Mouse (Mus musculus) cerebellum, postnatal 14 days (tissue): ENCODE measurements at regions not wholly inside any gene's neighbourhood (a gene's known extent, or its start where the extent isn't known, plus 50 kb on each side); places are given as distances from the start of the nearest gene placed in this dataset.
A peak's percentile ranks its signal among the peaks of the same experiment; 100 is the strongest.

ENCODE experiments used
- DNase-seq, 2 experiments: peaks; one replicate each; pipeline ENCODE4 v3.0.0; 2021; ENCODE audit warnings: mixed read lengths in 2 of 2

DNA sequence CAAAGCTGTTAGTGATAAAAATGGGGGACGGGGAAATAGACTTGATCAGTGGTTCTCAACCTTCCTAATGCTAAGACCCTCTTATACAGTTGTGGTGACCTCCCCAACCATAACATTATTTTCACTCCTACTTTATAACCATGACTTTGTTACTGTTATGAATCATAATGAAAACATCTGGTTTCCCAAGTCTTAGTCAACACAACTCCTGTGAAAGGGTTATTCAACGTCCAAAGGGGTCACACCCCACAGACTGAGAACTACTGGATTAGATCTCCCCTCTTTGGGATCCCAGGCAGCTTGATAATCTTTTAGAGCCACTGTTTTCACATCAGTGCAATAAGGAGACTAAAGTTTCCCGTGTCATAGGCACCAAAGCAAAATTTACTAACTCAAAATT lies 141.1 kb upstream of the Fndc3a start:
- no peak for DNase-seq

DNA sequence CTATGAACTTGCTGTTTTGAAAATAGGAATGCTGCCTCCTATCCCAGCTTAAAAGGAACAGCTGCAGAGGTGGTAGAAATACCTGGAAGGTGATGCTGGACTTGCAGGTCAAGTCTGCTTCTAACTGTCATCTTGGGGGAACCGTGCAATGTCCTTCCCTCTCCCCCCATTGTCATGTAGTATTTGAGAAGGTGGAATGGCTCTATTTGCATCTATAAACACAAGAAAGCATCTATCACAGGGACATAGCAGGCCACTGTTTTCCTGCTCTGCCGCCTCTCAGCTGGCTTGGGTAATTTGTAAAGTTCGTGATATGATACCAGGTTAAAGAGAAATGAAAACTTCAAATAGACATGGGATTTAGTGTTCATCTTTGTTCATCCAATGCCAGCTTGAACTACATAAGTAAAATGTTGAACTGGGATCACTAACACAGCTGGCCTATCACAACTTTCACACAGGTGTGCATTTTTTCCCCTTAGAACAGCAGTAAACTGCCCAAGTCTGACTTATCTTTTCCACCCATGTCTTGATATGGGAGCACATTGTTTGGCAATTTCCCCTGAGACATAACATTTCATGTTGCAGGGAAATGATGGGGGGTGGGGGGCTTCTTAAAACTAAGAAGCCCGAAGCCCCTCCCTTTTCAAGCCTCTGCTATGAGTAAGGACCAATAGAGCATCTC lies 138.6 kb upstream of the Fndc3a start:
- no peak for DNase-seq

DNA sequence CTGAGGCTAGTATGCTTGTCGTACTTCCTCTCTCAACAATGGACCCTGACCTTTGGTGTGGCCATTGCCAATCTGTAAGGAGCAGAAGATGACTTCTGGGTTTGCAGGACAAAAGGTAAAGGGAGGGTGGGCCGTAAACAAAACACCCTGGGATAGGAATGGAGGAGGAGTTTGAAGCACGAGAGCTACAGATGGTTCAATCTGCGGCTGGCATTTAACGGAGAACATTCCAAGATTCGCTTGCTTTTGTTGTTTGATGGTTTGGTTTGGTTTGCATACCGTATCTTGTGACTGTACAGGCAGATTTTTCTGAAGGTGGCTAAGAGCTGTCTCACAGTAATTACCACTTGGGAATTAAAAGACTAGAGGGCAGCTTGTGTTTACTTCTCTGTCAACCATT lies 137.7 kb upstream of the Fndc3a start:
- no peak for DNase-seq

DNA sequence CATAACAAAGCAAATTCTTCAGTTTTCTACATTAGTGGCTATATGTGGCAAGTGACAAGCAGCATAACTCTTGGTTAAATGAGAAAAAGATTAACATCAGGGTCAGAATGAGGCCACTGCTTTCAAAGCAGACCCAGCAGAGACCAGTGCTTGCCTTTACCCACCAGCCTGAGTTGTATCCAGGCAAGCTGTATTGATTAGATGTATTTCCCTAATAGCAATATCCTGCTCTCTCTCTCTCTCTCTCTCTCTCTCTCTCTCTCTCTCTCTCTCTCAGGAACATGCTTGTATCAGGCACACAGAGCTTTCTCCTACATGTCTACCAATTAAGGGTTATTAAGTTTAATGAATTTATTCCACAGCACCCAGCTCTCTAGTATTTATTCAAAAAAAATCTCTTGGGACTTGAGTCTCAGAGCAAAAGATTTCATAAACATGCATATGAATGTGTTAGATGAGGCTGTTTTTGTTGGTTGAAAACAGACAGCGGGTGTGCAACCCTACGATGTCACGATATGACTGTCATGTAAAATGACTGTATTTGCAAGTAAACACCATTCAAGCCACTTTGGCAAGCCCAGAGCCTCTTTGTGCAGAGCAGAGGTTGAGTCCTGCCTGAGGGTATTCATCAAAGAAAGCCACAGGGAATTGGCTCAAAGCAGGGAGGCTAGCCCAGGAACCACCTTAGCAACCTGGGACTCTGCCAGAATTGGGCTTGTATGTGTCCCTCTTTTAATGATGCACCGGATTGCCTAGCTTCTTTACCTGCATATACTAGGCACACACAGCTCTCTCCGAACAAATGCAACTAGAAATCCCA lies 136.0 kb upstream of the Fndc3a start:
- DNase-seq: peak in 1 of 2 experiments; percentile 6

DNA sequence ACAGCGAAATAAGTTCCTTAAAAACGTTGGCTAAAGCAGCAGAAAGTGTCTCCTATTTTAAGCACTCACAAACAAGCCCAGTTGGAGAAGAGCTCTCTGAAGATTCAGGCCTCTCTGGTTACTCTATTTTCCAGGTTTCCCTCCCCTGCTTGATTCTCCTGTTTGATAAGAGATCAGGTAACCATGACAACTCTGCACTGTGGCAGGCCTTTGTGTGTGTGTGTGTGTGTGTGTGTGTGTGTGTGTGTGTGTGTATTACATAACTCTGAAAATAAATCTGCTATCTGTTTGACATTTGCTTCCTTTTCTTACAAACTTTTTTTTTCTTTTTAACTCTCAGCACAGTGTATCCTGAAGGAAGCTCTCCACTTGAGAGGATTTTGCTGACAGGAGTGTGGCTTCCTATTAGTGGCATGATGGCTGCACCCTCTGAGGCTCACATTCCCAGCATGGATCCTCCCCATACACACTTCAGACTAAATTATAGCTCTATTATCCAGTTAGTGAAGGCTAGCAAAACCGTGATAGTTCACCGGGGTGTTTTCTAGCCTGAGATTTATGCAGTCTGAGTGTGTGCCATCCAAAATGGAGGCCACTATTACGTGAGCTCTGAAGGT lies 135.1 kb upstream of the Fndc3a start:
- no peak for DNase-seq

DNA sequence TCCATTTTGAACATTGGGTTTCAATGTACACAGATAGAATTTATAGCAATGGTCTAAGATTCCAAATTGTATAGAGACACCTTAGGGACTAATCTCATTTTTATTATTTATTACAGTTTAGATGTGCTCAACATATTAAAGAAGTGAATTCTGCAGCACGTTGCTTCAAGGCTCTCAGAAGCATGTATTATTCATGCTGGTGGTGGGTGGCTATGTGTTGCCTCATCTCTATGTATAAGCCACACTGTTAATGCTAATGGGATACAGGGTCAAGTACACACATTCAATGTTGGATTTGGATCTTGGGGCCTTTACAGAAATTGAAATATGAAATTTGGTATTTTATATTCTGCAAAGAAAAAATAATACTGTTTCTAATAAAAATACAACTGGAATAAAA lies 131.9 kb upstream of the Fndc3a start:
- no peak for DNase-seq

DNA sequence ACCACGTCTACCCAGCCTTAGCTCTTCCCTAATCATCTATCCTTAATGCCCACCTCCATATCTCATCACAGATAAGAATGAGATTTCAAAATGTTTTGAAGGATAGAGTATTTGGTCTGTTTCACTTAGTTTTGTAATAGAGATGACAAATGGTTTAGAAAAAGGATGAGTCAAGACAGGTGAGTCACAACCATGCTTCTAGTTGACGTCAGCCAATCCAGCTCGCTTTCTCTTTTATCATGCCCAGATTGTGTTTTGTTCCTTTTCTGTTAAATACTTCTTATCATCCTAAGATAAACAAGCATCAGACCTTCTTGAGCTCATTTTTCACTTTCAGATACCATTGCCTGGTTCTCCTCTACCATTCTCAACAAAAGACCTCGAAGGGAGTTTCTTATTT lies 125.4 kb upstream of the Fndc3a start:
- no peak for DNase-seq

DNA sequence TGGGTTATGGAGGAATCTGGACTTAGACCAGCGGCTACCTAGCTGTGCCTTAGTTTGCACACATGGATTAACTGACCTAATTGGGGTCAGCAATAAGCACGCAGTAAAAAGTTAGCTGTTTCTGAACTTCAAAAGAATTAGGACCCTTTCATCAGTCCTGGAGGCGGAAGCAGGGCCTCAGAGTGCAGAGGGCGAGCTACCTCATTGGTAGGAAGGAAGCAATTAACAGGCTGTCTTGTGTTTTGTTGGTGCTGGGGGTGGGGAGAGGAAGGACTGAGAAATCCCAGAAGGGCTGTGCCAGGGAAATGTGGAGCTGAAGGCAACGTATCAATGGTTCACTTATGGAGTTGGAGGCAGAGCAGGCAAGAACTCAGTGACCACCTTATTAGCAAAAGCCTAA lies 119.5 kb upstream of the Fndc3a start:
- no peak for DNase-seq

DNA sequence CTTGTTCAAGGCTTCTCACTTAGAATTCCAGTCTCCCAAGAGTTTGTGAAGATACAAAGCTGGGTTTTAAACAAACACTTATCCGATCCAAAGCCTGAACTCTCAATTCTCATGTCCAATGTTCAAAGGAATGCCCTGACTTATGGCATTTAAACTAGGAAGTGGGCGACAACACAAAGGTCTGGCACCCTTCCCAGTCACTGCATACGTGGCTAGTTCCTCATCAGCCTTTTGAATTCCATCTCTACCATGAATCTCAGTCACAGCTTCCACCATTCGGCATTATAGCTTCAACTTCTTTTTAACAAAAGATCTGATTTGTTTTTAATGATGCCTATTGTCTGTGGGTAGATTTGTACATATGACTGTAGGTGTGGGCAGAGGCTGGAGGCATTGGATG lies 115.7 kb upstream of the Fndc3a start:
- DNase-seq: peak in 1 of 2 experiments; percentile 2

DNA sequence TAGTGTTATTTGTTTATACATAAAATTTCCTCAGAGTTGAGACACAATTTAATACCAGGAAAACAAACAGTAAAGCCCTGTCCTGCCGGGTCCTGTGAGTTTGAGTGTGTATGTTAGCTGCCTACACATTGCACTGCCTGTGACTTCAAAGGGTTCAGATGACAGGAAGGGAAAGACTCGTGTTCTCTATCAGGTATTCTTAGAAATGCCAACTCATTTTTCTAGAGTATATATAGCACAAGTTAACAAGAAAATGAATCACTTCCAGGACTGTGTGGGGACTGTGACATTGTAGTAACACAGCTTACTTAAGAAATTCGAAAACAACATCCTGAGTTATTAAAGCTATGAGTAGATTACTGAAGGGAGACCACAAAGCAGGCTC lies 112.4 kb upstream of the Fndc3a start:
- no peak for DNase-seq

DNA sequence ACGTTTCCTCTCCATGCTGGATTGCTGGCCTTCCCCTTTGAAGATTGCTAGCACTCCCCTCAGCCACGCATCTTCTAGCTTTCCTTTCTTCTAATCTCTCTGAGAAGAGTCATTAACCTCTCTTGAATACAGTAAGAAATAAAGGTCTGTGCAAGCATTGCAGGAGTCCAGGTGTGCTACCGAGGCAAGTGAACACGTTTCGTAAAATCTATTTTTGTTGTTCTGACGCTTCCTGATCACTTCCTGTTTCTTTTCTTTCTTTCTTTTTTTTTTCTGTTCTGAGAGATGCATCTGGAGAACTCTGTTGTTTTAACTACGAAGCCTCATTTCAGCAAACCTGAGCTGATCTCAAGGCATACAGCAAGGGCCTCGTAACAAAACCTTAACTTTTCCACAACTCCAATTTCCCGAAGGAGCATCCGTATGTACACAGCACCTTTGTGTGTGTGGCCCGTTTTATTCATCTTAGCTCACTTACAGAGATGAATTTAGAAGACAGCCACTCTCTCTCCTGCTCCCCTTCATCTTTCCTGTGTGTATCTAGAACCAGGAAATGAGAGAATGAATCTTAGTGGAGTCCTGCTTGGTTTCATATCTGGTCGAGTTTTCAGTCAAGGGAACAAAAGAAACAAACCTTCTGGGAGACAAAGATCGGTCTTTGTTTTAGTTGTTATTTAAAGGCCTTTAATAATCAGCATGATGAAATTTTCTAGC lies 111.9 kb upstream of the Fndc3a start:
- DNase-seq: no peak

DNA sequence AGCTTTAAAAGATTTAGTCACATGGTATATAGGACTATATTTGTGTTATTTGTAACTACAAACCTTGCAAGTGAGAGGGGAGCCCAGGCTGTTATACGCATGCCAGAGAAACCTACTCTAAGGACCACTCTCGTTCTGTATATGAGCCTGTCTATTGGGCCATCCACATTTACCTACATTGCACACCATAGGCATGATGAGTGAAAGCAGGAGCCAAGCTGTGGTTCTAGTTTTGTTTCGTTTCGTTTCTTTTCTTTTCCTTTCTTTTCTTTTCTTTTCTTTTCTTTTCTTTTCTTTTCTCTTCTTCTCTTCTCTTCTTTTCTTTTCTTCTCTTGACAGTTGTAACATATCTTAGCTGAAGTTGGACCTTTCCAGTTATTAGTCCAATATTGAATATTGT lies 109.2 kb upstream of the Fndc3a start:
- no peak for DNase-seq

DNA sequence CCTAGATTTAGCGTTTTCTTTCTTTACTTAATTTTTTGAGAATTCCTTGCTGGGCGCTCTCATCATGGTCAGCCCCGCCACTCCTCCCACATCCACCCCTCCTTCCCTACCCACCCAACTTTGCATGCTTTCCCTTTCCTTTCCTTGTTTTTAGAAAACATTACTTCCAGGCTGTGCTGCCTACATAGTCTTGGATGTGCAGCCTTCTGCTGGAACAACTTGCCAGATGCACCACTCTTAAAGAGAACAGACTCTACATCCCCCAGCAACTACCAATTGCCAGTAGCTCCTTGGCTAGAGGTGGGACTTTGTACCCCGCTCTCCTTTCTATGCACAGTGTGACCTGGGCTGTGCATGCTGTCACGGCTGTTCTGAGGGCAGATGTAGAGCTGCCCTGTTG lies 108.0 kb upstream of the Fndc3a start:
- no peak for DNase-seq

DNA sequence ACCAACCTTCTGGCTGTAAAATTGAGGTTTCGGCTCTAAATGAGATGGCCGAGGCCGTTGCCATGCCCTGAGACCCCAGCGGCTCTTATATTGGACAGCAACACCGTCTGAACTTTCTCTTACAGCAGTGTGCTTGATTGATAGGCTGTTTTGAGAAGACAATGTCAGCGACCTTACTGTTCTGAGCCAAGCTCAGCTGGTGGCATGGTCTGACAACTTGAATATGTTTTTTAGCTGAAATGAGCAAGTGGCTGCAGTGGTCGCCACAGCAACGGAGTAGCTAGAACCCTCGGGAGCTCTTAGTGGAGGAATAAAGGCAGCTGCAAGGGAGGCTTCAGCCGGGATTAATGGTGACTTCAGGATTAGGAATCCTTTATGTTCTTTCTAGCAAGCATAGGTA lies 107.0 kb upstream of the Fndc3a start:
- DNase-seq: peak; percentile 6 to 12

DNA sequence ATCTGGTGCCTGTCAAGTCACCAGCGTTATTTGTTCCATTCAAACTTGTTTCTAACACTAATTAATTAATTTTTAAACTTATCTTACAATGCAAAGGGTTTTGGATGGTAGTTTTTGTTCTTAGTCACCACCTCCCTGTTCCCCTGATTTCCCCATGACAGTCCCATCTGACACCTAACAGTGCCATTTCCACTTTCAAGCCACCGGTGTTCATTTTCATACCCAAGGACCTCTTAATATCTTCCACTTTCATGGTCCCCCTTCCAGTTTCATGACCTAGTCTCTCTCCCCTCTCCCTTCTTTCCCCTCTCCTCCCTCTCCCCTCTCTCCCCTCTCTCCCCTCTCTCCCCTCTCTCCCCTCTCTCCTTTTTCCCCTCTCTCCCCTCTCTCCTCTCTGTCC lies 99.3 kb upstream of the Fndc3a start:
- no peak for DNase-seq

DNA sequence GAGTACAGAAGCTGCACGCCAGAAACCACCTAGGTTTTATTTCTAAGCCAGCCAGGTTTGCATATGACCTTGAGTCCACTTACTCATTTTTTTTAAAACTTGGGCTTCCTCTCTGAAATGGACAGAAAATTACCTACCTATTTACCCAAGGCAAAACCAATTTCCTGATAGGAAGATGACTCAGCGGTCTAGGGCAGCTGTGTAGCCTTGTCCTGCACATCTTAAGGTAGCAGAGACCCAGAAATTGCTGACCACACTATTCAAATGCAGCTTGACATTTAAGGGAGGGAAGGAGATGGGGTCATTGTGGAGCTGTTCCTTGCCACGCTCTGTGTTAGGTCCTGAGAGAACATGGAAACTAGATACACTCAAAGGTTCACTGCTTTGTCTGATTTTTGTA lies 98.1 kb upstream of the Fndc3a start:
- no peak for DNase-seq

DNA sequence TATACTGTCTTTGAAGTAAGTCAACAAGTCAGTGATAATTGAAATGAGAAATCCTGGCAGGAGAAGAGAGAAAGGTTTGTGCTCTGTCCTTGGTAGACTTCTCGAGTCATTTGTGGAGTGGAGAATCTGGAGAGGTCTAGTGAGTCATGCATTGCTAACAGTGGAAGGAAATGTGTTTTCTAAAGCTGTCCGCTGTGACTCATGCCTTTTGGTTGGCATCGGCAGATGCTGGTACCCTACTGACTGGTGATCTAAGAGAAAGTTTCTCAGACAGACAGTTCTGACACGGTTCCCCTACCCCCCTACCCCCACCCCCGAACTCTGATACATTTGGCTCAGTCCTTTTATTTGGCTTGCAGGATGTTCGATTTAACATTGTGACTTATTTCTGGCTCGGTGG lies 97.5 kb upstream of the Fndc3a start:
- DNase-seq: no peak

DNA sequence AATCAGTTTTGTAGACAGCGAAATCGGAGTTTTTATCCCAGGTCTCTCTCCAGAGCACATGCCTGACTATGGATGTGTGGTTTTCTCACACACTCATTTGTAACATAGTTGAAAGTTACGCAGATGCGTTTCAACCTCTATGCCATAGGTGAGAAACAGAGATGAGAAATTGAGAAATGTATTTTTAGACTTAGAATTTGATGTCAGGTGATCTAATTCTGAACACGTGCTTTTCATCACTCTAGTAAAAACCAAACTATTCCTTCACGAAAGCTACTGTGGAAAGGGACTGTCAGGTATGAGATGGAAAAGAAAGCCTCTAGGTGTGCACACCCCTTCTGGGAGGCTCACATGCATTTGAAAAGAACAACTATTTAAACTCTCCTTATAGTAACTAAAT lies 96.8 kb upstream of the Fndc3a start:
- no peak for DNase-seq

DNA sequence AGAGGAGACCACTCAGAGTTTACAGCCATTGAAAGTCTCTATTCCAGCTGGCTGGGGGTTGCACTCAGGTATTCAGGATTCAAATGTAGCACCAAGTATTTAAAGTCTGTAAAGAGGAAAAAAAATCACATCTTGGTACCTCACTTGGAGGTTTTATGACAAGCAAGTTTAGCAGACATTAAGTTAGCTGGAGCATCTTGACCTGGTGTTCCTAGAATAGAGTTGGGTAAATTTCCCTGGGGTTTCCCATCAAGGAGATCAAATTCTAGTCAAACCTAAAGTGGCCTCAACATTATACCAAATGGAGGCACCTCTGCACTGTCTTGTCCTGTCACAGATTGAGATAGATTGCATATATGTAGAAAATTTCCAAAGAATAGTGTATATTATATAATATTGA lies 93.8 kb upstream of the Fndc3a start:
- no peak for DNase-seq

DNA sequence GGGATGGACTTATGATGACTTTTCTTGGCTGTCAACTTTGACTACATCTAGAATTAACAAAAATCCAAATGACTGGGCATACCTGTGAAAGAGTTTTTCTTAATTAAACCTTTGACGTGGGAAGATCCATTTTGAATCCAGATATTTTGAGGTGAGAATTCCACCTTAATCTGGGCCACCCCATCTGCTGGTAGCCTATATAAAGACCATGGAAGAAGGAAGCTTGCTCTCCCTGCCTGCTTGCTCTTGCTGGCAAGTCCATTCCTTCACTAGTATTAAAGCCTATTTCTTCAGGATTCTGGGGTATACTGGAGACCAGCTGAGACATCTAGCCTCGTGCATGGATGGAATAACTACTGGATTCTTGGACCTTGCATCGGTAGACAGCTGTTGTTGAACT lies 80.9 kb upstream of the Fndc3a start:
- DNase-seq: no peak

DNA sequence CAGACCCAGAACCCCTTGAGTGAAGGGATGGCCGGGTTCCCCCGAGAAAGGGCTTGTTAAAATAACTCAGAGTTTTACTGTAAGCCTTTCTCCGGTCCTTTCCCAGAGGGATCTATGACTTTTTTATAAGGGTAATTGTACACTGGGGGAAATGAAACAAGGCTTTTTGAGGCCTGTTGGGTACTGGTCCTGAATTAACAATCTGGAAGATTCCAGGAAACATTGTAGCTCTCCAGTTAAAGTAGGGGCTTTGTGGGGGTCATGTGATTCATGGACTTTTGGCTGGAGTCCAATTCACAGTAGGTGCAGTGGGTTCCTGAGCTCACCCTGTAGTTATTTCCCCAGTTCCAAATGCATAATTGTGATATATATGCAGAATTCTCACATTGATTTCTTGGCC lies 77.1 kb upstream of the Fndc3a start:
- no peak for DNase-seq

DNA sequence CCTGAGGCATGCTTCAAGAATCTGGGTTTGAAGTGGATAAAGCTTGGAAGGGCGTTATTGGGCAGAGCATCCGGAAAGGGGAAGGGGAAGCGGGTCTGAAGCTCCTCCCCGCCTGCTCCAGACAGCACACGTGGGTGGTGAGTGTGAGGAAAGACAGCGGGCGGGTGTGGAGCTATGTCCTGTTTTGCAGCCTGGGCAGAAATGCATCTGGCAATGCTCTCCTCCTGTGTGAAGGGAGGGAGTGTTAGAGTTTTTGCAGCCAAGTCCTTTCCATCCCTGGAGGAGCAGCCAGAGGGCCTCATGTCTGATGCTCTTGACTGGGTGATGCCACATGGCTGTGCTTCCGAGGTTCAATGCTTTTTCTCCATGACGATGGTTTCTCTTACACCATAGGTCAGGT lies 73.4 kb upstream of the Fndc3a start:
- peak in 1 of 2 experiments; percentile 3 for DNase-seq

DNA sequence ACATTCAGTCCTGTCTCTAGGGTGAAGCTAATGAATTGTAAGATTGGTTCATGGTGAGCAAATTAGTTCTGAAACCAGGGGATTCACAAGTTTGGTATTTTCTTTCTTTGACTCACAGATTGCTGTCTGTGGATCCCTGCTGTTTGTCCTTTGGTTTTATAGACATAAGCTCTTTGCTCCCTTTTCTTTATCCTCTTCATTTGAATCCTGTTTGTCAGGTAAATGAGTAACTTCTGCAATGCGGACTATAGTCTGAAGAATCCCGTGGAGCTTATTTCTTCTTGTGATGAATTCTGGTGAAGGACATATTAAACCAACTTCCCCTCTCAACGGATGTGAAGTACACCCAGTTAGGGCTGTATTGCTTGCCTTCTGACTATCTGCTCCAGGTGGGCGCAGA lies 69.6 kb upstream of the Fndc3a start:
- no peak for DNase-seq

DNA sequence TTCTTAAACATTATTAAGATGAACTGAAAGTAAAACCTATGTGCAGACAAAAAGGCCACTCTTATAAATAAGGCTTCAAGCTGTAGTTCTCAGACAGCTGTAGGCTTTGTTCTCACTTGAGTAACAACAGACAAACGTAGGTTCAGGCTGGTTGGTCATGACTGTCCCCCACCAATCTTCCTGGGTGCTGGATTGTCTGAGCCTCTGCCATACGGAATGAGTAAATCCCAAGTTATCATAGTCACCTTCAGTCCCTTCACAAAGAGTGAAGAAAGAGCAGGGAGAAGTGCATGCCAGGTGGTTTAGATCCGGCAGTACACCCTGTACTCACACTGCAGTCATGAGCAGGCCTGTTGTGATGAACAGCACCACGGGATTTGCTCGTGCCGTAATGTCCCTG lies 69.0 kb upstream of the Fndc3a start:
- no peak for DNase-seq
